Mouse (Mus musculus): Measurements from ENCODE around the gene Ccn2. TPM values are rescaled to one million over a fixed set of nuclear protein-coding genes. Genes with fewer than 3 reads are reported as not detected.
A peak's percentile ranks its signal among the peaks of the same experiment; 100 is the strongest.

Gene Ccn2
- polyA plus RNA-seq (2012; rRNA removed) = 38.3 and 38.7 TPM in 2 replicates

- DNase-seq (ENCODE audit: extremely low spot score in 1 of 2, low spot score in 1 of 2) = peak in 1 of 2 experiments; percentile 26
These were observed at the start of gene Ccn2 for GRCm38 (mm10) chr10:24595250-24596002. Ccn2 (plus strand) TSS chr10:24595442.

- DNase-seq (ENCODE audit: extremely low spot score in 1 of 2, low spot score in 1 of 2) = no peak
These were observed 42.4 kb upstream of the Ccn2 start for GRCm38 (mm10) chr10:24552870-24553269.

DNA sequence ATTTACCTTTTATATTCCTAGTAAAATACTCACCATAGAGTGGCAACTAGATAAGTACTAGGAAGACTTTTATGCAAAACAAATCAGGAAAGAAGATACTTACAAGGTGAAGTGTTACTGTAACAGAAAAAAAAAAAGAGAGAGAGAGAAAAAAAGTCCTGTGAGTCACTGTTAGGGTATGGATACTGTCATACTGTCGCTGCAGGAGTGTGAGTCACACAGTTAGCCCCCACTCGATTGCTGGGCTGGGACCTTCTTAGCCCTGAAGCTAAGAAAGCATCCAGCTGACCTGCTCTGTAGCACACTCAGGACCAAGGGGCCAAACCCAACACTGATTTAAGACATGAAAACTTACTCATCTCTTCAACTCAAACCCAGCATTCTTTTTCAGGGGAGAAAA, 41.2 kb upstream of the Ccn2 start:
- DNase-seq (ENCODE audit: extremely low spot score in 1 of 2, low spot score in 1 of 2) = no peak

DNA sequence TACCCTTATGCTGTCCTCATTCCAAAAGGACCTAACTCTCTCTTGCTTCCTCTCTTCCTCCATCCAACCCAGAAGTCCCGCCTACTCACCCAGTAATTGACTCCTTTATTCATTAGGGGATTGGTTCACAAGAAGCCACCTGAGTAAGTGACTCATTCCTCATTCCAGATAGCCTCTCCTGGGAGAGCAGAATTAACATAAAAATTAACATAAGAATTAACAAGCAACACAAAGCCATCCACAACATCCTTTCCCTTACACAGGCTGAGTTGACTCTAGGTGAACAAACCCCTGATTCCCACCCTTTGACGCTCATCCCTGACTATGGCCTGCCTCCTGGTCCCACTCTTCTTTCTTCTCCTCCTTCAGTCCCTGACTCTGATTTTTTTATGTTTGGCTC, 36.9 kb upstream of the Ccn2 start:
- DNase-seq (ENCODE audit: extremely low spot score in 1 of 2, low spot score in 1 of 2) = no peak

- DNase-seq (ENCODE audit: extremely low spot score in 1 of 2, low spot score in 1 of 2) = no peak
These were observed 25.4 kb upstream of the Ccn2 start for GRCm38 (mm10) chr10:24569691-24570420.

DNA sequence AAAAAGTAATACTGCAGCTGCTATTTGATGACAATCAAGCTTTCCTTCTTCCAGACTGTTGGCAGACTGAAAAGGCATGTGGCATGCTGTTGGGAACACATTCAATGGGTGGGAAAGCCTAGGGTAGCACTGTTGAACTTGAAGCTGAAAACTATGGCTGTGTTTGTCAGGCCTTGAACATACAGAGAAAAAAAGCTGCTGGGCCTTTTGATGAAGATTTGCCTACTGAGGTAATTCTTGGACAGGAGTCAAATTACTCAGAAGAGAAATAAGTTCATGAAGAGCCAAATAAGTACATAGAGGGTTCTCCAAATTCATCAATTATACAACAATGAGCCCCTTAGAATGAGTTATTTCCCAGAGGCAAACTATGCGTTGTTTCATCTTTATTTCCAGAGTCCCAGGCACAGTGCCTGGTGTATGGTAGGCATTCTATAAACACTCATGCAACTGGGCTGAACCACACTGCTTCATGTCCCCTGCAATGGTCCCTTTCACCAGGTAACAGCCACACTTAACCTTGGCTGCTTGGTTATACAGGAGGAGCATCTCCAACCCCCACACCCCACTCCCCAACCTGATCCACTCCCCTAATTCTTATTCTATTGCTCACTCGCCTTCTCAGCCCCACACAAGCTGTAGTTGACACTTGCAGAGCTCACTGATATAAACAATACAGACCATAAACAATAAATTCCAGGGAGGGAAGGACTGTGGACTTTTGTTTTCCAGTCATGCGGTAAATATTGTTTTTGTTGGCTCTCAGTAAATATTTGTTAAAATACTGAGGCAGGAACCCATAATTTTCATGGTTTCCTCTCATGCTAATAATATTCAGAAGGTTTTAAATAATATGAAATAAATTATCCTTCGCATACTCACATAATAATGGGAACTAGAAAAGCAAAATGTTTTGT, 22.9 kb upstream of the Ccn2 start:
- DNase-seq (ENCODE audit: extremely low spot score in 1 of 2, low spot score in 1 of 2) = no peak

DNA sequence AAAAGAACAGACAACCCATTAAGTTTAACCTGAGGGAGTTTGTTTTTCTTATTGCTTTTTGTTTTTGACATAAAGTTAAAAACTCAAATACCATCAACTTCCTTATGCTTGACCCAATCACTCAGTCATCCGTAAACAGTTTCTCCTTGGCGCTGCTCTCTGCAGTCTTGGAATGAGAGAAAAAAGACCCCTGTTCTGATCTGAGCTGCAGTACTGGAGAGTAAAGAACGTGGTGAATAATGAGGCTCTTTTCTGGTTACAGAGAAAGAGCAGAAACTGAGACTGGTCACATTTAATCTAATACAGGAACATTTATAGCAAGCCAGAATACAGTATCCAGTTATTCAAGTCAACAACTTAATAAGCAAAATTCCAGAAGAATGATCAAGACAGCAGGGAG, 21.8 kb upstream of the Ccn2 start:
- DNase-seq (ENCODE audit: extremely low spot score in 1 of 2, low spot score in 1 of 2) = no peak

DNA sequence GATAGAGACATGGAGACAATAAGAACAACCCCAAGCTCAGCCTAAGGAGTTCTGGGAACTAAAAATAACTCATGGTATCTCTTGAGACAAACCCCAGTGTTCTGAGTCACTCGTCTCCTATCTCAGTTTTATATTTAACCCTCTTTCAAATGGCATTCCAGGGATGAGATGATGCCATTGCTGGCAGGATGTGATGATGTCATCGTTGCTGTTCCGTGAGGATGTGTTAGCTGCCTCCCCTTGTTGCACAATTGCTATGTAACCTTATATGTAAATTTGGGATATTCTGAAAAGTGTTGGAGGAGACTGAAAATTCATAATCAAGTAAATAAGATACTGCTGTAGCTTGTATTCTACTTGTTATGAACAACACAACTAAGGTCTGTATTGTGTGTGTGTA, 14.2 kb upstream of the Ccn2 start:
- no peak for DNase-seq (ENCODE audit: extremely low spot score in 1 of 2, low spot score in 1 of 2)

GRCm38 (mm10) chr10:24588824-24589223, 6.4 kb upstream of the Ccn2 start:
- DNase-seq (ENCODE audit: extremely low spot score in 1 of 2, low spot score in 1 of 2) = no peak

GRCm38 (mm10) chr10:24589238-24589637, 6.0 kb upstream of the Ccn2 start:
- no peak for DNase-seq (ENCODE audit: extremely low spot score in 1 of 2, low spot score in 1 of 2)

DNA sequence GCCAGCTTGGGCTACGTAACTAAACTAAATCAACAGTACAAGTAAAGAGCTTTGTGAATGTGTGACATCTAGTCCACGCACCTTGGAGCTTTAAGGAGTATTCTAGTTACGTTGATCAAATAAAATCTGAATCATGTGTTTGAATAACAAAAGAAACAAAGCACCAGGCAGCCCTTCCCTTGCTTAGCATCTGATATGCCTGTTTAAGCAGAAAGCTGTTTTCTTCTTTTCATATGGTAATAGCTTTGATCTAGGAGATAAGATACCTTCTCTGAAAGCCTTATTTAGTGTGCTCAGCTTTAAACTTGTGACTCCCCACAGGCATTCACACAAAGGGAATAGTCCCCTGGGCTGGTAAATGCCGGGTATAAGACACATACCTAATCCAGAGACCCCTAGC, 4.7 kb upstream of the Ccn2 start:
- no peak for DNase-seq (ENCODE audit: extremely low spot score in 1 of 2, low spot score in 1 of 2)

DNA sequence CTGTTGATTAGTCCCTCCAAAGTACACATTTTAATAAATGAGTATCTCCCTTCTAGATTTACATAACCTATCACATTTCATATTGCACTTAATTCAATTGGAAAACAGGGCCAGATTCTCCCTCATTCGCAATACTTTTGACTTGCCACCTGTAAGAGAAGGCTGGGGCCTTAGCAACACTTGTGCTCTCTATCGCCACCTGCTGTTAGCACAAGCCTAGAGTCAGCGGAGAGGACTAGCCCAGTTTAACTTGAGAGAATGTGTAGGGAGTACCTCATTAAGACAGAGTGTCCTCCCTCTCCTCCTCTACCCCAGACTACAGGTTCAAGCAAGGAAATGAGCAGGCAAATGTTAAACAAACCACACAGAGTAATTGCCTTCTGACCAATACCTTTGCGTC, 4.1 kb upstream of the Ccn2 start:
- peak; percentile 50 to 93 for DNase-seq (ENCODE audit: extremely low spot score in 1 of 2, low spot score in 1 of 2)

- no peak for DNase-seq (ENCODE audit: extremely low spot score in 1 of 2, low spot score in 1 of 2)
These were observed 3.5 kb upstream of the Ccn2 start for GRCm38 (mm10) chr10:24591741-24592140.

- no peak for DNase-seq (ENCODE audit: extremely low spot score in 1 of 2, low spot score in 1 of 2)
These were observed 2.9 kb upstream of the Ccn2 start for GRCm38 (mm10) chr10:24592318-24592717.

DNA sequence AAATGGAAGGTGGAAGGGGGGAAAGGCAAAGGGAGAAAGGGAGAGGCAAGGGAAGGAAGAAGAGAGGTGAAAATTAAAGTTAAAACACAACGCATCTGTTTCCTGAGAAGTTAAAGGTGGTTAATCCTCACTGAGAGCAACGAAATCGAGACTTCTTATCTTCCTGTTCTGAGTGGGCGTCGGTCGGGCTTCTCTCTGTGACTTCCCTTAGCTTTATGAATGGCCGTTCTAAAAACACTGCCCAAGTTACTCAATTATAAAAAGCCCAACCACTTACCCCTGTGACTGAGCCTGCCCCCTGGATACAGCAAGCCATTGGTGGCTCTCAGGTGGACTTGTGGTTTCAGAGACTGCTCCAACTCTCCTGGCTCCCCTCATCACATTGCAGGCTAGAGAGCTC, 2.3 kb upstream of the Ccn2 start:
- no peak for DNase-seq (ENCODE audit: extremely low spot score in 1 of 2, low spot score in 1 of 2)

- DNase-seq (ENCODE audit: extremely low spot score in 1 of 2, low spot score in 1 of 2) = no peak
These were observed 1.7 kb upstream of the Ccn2 start for GRCm38 (mm10) chr10:24593556-24593955.

DNA sequence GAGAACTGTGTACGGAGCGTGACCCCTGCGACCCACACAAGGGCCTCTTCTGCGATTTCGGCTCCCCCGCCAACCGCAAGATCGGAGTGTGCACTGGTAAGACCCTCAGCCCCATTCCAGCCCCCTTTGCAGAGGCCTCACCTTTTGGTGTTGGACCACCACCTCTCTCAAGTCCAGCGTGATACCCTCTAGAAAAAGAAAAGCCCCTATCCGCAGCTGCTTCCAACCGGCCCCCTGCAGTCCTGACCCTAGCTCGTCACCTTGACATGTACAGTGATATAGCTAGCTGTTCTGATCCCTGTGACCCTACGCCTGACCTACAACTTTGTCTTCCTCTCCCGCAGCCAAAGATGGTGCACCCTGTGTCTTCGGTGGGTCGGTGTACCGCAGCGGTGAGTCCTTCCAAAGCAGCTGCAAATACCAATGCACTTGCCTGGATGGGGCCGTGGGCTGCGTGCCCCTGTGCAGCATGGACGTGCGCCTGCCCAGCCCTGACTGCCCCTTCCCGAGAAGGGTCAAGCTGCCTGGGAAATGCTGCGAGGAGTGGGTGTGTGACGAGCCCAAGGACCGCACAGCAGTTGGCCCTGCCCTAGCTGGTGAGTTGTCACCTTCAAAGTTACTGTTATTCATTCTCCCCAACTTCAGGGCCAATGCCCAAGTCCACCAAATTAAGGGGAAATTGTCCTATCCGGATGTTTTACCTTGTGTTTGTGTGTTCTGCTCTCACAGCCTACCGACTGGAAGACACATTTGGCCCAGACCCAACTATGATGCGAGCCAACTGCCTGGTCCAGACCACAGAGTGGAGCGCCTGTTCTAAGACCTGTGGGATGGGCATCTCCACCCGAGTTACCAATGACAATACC, 994 bp downstream of the Ccn2 start:
- no peak for DNase-seq (ENCODE audit: extremely low spot score in 1 of 2, low spot score in 1 of 2)

DNA sequence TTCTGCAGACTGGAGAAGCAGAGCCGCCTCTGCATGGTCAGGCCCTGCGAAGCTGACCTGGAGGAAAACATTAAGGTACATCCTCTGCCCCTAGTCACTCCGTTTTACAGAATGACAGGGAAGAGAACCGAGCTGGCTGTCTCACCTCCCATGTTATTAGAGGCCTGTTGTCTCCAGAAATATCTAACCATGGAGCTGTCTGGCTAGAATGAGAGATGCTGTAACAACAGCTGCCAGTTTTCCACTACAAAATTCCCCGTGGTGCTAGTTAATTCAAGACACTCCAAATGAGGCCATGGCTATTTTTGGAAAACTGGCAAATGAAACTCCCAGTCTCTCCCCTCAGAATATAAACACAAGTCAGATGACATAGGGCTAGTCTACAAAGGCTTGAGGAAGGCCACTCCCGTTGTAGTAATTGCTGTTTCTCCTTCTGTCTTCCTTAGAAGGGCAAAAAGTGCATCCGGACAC, 1.7 kb downstream of the Ccn2 start:
- DNase-seq (ENCODE audit: extremely low spot score in 1 of 2, low spot score in 1 of 2) = no peak

DNA sequence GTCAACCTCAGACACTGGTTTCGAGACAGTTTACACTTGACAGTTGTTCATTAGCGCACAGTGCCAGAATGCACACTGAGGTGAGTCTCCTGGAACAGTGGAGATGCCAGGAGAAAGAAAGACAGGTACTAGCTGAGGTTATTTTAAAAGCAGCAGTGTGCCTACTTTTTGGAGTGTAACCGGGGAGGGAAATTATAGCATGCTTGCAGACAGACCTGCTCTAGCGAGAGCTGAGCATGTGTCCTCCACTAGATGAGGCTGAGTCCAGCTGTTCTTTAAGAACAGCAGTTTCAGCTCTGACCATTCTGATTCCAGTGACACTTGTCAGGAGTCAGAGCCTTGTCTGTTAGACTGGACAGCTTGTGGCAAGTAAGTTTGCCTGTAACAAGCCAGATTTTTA, 2.5 kb downstream of the Ccn2 start:
- DNase-seq (ENCODE audit: extremely low spot score in 1 of 2, low spot score in 1 of 2) = no peak

DNA sequence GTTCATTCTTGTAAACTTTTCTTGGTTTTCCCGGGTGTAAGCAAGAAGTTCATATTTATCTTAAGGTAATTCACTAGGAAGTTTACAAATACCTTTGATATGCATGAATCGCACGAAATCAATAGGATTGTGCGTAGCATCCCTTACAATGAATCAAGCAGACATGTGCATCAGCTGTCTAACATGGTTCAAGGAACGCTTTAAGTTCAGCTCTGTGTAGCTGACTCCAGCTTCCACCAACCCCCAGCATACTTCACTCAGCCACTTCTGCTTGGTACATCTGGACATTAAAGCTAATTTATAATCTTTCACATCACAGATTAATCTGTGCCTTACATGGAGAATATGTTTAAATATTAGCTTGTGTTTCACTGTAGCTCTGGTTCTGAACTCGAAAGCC, 3.5 kb downstream of the Ccn2 start:
- no peak for DNase-seq (ENCODE audit: extremely low spot score in 1 of 2, low spot score in 1 of 2)

All from frontal cortex, adult 2 months (tissue).